Mouse (Mus musculus) gastrocnemius, adult 8-10 months (tissue): ENCODE measurements around the gene Pacsin3. TPM values are rescaled to one million over a fixed set of nuclear protein-coding genes. Genes with fewer than 3 reads are reported as not detected.
"Not testable (repeated sequence)": the region's sequence is repeated elsewhere in the genome, so short reads cannot be mapped to it uniquely, and the experiment has no call there.

Experiments used
- DNase-seq, 2 experiments: peaks; one replicate each; pipeline ENCODE4 v3.0.0; 2022; ENCODE audit warnings: low spot score in 2 of 2
- total RNA-seq, 4 experiments: library from RNA; stranded (reverse); gene quantifications; 2 replicates each; pipeline ENCODE4 v1.2.4; 2022

The Pacsin3 gene
- 100 to 1,000 TPM; 324 to 413 (median 369) TPM for total RNA-seq

DNA sequence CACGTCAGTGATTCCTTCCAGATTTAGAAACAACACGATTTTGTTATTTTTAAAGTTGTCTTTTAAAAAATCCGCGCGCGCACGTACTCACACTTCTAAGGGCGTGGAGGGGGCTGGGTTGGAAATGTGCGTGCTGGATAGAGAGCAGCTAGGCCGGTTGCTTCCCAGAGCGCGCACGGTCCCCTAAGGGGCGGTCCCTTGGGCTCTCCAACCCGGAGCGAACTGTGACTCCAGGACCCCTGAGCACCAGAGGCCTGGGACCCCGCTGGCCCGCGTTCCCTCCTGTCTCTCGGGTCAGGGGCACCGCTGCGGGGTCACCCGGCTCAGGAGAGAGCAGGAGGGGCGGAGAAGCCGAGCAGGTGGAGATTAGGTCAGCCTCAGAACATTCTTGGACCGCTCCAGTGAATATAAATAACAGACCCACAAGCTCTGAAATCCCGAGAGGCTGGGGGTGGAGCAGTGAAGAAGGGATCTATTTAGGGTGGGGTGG is at the start of gene Pacsin3:
TSS of gene Pacsin3 (plus strand) at position 294 of the 490 bp plus-strand sequence.
- DNase-seq, result peak; percentile 56 to 72

GRCm38 (mm10) chr2:91206254-91206775 is 49.4 kb upstream of the Pacsin3 start:
- no peak for DNase-seq

DNA sequence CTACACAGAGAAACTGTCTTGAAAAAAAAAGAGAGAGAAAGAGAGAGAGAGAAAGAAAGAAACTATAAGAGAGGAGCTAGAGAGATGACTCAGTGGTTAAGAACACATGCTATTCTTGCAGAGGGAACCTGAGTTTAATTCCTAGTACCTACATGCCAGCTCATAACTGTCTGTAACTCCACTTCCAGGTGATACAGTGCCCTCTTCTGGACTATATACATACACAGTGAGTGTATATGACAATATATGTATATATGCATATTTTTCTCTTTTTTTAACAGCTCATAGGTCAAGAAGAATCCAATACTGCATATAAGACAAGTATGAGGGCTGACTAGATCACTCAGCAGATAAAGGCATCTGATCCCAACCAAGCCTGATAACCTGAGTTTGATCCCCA is 42.4 kb upstream of the Pacsin3 start:
- no peak for DNase-seq

DNA sequence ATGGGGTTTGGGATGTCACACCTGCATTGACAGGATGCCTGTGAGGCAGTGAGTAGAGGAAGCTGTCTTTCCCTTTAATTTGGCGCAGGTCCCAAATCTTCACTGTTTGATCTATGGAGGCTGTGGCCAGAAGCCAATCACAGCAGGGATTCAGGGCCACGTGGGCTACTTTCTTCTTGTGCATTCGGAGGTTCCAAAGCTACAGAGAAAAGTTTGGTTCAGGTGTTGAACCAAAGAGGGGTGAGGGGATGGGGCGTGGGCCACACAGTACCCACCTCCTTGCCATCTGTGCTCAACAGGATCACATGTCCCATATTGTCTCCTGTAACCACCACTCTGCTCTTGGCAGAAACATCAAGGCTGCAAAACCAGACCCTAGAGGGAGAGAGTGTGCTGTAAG is 38.7 kb upstream of the Pacsin3 start:
- DNase-seq, result no peak

DNA sequence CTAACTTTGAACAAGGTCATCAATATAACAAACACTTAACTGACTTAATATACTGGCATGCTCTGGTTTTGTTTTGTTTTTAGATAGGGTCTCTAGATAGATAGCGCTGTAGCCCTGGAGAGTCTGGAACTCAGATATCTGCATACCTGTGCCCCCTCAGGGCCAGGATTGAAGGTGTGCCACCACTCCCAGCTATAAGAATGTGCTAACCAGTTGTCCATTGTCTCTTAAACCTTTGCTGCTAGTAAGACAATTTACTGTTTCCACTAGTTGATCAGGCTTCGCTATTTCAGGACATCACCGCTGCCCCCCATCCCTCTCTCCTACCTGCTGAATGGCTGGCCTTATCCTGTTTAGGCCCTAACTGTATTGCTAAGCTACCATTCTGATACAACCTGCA is 35.3 kb upstream of the Pacsin3 start:
- DNase-seq, result no peak

GRCm38 (mm10) chr2:91223614-91224013 is 32.1 kb upstream of the Pacsin3 start:
- no peak for DNase-seq

- no peak for DNase-seq
Observed at GRCm38 (mm10) chr2:91229735-91230134, 26.0 kb upstream of the Pacsin3 start.

DNA sequence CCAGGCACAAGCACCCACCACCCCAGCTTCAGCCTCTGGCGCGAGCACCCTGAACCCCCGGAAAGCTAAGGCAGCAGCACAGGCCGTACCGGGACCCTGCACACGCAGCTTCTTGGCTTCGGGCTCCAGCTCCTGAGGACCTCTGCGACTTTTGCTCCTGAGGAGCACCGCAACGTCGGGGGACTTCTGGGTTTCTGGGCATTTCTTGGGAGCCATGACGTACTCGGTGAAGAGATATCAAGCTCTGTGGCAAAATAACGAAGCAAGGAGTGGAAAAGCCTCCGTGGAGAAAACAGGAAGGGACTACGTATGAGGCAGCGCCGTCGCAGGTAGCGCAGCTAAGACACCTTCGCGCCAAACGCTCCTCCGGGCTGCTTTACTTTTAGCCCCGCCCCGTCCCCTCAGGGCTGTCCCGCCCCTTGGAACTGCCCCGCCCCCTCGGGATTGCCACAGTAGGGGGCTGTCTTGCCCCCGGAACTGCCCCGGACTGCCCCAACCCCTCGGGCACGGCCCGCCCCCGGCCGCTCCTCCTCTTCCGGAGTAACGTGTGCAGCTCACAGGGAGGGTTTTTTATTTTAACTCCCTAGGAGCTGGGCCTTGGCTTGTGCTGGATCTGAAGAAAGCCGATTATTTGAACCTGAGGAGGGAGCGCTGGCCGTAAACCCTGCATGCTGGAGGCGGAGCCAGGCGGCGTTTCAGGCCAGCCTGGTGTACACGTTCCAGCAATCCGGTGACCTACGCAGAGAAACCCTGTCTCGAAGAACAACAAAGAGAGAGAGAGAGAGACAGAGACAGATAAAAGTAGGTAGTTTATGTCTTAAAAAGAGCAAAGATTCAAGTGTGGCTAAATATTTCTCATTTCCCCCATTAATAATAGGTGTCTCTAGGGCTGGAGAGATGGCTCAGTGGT is 18.9 kb upstream of the Pacsin3 start, which contains the start of gene Ddb2:
TSS of gene Ddb2 (minus strand) at position 382 of the 910 bp plus-strand sequence.
- DNase-seq, result peak; percentile 81 to 86

- DNase-seq, result not testable (repeated sequence)
Observed at GRCm38 (mm10) chr2:91237511-91238080, 18.2 kb upstream of the Pacsin3 start.

- DNase-seq, result no peak
Observed at GRCm38 (mm10) chr2:91242547-91242946, 13.2 kb upstream of the Pacsin3 start.

DNA sequence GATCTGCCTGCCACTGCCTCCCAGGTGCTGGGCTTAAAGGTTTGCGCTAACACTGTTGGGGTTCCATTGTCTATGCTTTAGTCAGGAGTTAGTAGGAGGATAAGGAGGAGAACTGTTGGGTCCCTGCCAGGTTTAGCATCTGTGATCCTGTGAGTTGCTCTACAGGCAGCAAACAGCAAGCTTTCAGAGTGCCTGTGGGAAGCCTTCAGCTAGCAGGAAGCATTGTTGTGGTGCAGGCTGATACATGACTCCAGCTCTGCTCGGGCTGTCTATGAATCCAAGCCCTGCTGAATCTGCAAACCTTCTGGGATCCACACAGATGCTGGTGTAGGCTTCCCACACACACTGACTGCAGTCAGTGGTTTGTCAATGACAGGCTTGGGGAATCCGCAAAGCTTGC is 12.3 kb upstream of the Pacsin3 start:
- DNase-seq, result no peak

DNA sequence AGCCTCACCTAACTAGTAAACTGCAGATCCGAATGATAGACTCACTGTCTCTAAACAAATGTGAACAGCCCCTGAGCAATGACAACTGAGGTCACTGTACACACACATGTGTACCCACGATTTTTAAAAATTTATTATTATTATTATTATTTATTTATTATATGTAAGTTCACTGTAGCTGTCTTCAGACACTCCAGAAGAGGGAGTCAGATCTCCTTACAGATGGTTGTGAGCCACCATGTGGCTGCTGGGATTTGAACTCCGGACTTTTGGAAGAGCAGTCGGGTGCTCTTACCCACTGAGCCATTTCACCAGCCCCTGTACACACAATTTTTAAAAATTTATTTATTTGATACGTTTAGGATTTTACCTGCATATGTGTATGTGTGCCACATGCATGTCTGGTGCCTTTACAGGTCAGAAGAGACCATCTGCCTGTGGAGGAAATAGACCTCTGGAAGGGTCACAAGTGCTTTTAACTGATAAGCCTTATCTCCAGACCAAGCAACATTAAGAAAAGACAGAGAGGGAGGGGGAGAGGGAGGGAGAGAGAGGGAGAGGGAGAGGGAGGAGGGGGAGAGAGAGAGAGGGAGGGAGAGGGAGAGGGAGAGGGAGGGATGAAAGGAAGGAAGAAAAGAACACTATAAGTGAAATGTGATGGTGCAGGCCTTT is 11.1 kb upstream of the Pacsin3 start:
- no peak for DNase-seq

GRCm38 (mm10) chr2:91248366-91248765 is 7.4 kb upstream of the Pacsin3 start:
- DNase-seq, result no peak

DNA sequence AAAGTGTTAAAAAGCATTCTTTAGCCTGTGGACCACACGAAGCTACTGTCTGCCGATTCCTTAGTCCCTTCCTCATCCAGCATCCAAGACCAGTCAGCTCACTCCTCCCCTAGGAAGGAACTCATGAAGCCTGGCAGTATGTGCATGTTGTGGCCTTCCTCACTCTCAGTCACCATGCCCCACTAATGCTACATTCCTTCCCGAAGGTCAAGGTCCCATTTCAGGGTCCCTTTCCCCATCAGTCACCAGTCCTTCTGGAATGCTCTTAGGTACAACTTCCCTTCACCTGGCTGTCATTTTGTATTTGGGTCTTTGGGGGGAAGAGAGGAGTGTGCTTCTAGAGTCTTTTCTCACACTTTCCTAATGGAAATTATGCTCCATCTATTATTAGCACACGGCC is 3.8 kb upstream of the Pacsin3 start:
- DNase-seq, result no peak

DNA sequence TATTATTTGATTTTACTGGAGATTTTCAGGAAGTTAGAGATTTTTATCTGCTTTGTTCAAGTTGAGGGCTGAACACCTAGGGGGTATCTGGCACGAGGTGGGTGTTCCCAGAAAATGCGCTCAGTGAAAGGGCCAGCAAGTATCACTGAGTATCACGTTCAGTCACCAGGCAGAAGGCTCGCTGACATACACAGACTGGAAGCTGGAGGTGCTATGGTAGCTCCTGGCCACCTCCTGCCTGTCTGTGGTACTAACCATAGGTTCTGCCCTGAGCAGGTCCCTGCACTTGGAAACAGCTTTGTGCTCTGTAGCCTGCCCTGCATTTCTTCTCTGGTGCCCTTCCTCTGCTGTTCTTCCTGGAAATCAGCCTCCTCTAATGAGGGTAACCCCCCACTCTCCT is 3.2 kb upstream of the Pacsin3 start:
- DNase-seq, result no peak

GRCm38 (mm10) chr2:91254725-91255380 is 901 bp upstream of the Pacsin3 start:
- DNase-seq, result no peak

GRCm38 (mm10) chr2:91256256-91257125 is 737 bp downstream of the Pacsin3 start:
- DNase-seq, result peak; percentile 60 to 63

DNA sequence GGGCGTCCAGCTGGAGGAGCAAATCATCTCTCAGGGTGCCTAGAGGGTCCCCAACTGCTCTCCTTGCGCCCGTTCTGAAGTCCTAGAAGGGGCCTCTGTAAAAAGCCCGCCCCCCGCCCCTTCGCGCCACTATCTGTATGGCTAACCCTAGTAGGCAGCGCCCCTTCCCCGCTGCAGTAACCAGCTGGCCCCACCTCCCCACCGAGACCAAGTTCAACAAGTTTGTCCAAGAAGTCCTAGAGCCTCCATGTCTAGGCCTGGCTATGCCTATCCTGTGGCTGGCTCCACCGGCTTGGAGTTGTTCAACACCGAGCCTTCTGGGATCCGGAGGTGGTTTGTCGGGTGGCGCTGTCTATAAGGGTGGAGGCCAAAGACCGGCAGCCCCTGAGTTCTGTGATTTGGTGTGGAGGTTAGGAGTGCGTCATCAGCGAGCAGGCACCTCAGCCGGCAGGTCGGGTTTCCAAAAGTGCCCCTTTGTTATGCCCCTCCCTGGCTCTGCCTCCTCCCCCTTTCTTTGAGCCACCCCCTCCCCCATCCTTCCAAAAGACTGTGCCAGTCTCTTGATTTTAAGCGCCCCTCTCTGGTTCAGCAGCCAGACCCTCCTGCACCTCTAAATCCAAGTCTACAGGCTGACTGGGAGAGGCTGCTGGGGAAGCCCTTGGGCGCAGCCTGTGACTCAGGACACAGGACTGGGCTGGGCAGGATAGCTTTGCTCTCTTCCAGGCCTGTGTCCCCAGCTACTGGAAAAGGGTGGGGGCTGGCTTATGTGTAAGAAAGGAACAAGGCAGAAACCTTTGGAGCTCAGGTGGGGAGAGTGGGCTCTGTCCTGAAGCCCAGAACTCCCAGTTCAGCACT is 1.6 kb downstream of the Pacsin3 start:
- peak in 1 of 2 experiments; percentile 42 for DNase-seq

DNA sequence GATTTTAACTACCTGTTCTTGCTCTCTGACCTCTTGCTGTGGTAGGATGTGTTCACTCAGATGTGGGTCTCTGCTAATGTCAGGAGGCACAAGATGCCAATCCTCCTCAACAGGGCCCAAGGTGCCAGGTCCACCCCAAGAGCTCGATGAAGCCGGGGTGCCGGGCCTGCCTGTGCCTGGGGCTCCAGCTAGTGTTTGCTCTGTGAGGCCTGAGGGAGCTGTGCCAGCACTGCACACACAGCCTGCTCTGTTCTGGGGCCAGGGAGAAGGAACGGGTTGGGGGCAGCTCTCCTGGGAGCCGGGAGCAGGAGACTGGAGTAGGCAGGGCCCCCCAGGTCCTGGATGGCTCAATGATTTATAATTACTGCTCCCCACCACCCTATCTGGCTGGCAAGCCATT is 2.3 kb downstream of the Pacsin3 start:
- peak in 1 of 2 experiments; percentile 42 for DNase-seq
